Mouse (Mus musculus) testis, adult 2 months (tissue): ENCODE measurements at regions not wholly inside any gene's neighbourhood (a gene's known extent, or its start where the extent isn't known, plus 50 kb on each side); places are given as distances from the start of the nearest gene placed in this dataset.
A peak's percentile ranks its signal among the peaks of the same experiment; 100 is the strongest.

Experiments used
- H3K27ac ChIP-seq: fragments of 200-500 bp; 2 replicates; pipeline ENCODE4 v1.5.1; 2012; ENCODE audit warnings: low read depth, low read length; ENCODE audit not compliant: control insufficient read depth, insufficient read depth
- H3K27me3 ChIP-seq: fragments of 200-500 bp; 2 replicates; pipeline ENCODE4 v1.6.1; 2012; ENCODE audit warnings: mild to moderate bottlenecking, low read length, moderate library complexity; ENCODE audit not compliant: control insufficient read depth, insufficient read depth
- H3K36me3 ChIP-seq: fragments of 200-500 bp; 2 replicates; pipeline ENCODE4 v1.6.1; 2012; ENCODE audit warnings: mild to moderate bottlenecking, low read length; ENCODE audit not compliant: control insufficient read depth, insufficient read depth
- H3K4me1 ChIP-seq: fragments of 200-500 bp; 2 replicates; pipeline ENCODE4 v1.6.1; 2012; ENCODE audit warnings: low read length; ENCODE audit not compliant: control insufficient read depth, insufficient read depth
- H3K4me3 ChIP-seq: fragments of 200-500 bp; 2 replicates; pipeline ENCODE4 v1.5.1; 2012; ENCODE audit warnings: low read depth, mild to moderate bottlenecking, low read length, moderate library complexity, mixed read lengths; ENCODE audit not compliant: control insufficient read depth
- CTCF ChIP-seq: fragments of 200-500 bp; IDR thresholded peaks from 2 replicates; pipeline ENCODE4 v1.5.1; 2012; ENCODE audit warnings: low read depth, mild to moderate bottlenecking, inconsistent platforms, low read length, moderate library complexity; ENCODE audit not compliant: control insufficient read depth, insufficient read depth, insufficient replicate concordance
- POLR2A ChIP-seq: fragments of 200-500 bp; IDR thresholded peaks from 2 replicates; pipeline ENCODE4 v1.6.1; 2012; ENCODE audit warnings: low read depth, mild to moderate bottlenecking, inconsistent platforms, low read length, moderate library complexity; ENCODE audit not compliant: control insufficient read depth

DNA sequence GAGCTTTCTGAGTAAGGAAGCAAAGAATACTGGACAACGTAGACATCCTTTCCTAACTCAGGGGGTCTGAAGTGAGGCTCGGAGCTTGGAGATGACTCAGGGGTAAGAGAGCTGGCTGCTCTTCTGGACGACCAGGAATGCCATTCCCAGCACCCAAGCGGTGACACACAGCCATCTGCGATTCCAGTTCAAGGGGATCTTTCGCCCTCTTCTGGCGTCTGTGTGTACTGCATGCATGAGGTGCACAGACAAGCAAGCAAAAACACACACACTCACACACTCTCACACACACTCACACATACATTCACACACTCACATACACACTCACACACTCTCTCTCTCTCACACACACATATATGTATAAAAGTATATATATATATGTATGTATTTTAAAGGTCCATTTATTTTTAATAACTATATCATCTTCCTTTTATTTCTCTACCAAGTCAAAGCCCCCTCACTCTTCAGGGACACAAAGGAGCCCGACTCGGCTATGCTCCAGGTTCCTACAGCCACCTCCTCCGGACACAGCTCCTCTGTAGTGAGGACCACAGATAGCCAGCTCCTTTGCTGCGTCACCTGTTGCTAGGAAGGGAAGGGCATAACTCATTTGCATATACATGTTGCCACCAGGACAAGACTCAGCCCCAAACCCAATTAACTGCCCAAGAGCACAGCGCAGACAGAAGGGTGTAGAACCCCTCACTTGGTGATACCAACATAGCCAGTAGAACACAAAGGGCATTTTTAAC lies 91.9 kb upstream of the Smad3 start:
- Histone ChIP-seq H3K36me3 (no peaks in the 10 kb centered on the region), H3K4me1 (peaks cover 7% of the 10 kb centered on the region), H3K27ac (no peak overlapping the region), H3K4me3 (peak overlapping the region; percentile 63), H3K27me3 (no peaks in the 10 kb centered on the region)
- peak; percentile 77; the same call in 1 of the 2 replicates for TF ChIP-seq CTCF
- TF ChIP-seq POLR2A: no peak

DNA sequence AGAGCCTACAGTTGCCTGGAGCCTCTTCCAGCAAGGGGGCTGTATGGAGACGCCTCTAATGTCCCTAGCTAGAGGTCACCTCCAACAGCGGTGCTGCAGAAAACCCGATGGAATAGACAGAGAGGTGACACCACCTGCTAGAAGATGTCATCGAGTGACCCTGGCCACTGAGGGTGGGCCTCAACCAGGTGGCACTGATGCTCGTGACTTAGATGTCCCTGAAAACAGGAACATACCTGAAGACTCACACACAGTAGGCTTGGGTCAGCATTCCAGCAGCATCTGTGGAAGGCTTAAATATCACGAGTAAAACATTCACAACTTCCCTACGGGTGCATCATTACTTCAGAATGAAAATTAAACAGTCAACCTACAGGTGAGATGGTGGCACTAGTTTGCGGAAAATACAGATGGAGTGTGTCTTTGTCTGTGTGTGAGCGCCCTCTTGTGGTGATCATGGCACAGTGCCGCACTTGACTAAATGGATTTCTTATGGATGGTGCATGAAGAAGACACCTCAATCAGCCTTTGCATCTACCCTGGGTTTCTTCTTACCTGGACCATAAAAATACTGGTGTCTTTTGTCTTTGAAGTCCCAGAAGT lies 86.2 kb upstream of the Smad3 start:
- no peak overlapping the region for H3K4me3 ChIP-seq
- TF ChIP-seq CTCF (peak; percentile 74; the same call in 1 of the 2 replicates), POLR2A (no peak)
- no peaks in the 10 kb centered on the region for H3K36me3 ChIP-seq

DNA sequence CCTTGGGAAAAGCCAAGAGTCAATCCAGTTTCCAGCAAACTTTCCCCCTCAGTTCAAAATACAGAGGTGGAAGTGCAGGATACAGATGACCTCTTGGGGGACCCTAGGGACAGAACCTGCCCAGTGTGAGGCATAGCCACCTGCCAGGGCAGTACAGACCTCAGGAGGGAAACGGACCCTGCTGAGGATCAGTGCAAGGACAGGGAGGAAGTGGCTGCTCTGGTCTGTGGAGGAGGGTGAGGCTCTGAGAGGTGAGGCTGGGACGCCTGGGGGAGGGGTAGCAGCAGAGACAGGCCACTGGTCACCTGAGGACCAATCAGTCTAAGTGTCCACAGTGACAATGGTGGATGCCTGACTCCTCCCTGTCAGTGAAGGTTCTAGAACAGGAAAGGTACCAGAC lies 85.6 kb upstream of the Smad3 start:
- H3K4me1 ChIP-seq: no peaks in the 10 kb centered on the region; the same call in 1 of the 2 replicates
- no peaks in the 10 kb centered on the region for H3K36me3 ChIP-seq
- TF ChIP-seq CTCF: no peak
- no peak for TF ChIP-seq POLR2A
- no peak overlapping the region for H3K4me3 ChIP-seq
- H3K27me3 ChIP-seq: no peaks in the 10 kb centered on the region
- H3K27ac ChIP-seq: no peak overlapping the region

More for the DNA sequence above, 86.2 kb upstream of the Smad3 start:
- no peaks in the 10 kb centered on the region for H3K27me3 ChIP-seq
- H3K4me1 ChIP-seq: peaks cover 2% of the 10 kb centered on the region
- no peak overlapping the region for H3K27ac ChIP-seq

DNA sequence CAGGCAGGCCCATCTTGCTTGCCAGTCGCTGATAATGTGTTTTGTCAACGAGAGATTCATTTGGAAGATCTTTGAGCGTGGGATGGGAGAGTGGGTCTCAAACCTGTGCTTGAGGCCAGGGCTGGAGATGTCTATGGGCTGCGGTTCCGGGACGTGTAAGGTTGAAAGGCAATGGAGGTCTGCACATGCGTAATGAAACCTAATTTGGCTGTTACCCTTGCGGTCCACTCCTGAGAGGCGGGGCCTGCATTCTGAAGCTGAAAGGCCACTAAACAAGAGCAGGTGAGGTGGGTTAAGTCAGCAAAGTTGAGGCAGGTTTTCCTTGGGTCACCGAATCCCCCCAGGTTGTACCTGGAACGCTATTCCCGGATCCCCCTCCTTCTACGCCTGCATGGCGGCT lies 83.3 kb upstream of the Smad3 start:
- H3K27ac ChIP-seq: no peak overlapping the region
- H3K4me3 ChIP-seq: no peak overlapping the region; the same call in 1 of the 2 replicates
- no peak for TF ChIP-seq POLR2A
- no peak for TF ChIP-seq CTCF
- no peaks in the 10 kb centered on the region for H3K27me3 ChIP-seq
- peaks cover 1% of the 10 kb centered on the region for H3K4me1 ChIP-seq
- H3K36me3 ChIP-seq: no peaks in the 10 kb centered on the region

DNA sequence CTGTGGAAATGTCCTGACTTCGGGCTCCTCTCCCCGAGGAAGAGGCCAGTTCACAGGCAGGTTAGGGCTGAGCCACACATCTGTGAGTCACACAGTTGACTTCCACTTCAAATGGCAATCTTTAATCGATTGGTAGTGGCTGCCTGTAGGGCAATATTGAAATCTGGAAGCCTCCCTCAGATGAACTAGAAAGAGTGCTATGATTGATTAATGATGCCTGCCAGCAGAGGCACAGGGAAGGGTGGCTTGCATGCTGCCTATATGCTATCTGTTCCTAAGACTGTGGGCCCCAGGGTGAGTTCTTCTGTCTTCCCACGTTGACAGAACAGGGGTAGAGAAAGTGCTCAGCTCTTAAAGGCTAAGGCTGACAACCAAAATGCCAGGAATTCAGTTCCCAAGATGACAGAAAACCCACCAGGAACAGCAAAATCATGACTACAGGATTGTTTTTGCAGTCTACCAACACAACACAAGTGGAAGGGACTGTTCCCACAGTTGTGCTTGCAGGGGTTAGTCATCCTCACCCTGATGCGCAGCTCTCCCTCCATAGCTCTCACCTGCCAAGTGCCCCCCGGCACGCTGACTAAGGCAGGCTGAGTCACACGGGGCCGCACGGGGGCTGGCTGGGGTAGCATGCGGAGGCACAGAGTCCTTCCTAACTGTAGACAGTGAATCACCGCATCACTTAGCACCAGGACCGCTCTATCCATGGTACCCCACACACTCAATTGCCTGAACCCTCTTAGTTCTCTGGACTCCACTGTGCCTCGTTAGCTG lies 81.4 kb upstream of the Smad3 start:
- TF ChIP-seq POLR2A (no peak), CTCF (no peak)
- Histone ChIP-seq H3K36me3 (no peaks in the 10 kb centered on the region), H3K4me3 (no peak overlapping the region), H3K27ac (no peak overlapping the region), H3K4me1 (peaks cover 6% of the 10 kb centered on the region), H3K27me3 (no peaks in the 10 kb centered on the region)

DNA sequence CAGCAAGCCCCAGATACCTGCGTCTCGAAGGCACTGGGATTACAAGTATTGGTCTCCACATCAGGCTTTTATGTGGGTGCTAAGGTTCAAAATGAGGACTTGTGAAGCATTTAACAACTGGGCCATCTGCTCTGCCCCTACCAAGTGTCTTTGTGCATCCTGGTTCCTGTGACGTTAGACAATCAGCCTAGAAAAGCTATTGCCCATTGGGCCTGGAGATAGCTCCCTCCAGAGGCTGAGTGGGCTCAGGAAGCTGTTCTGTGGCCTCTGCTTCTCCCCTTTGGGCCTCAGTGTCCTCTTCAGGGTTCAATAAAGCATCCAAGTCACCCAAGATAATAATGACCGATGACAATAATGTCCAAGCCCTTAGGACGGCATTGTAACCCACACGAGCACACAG lies 79.8 kb upstream of the Smad3 start:
- H3K4me3 ChIP-seq: no peak overlapping the region

More for the DNA sequence above, 79.8 kb upstream of the Smad3 start:
- H3K4me1 ChIP-seq: peaks cover 6% of the 10 kb centered on the region
- H3K36me3 ChIP-seq: no peaks in the 10 kb centered on the region
- no peak overlapping the region for H3K27ac ChIP-seq
- H3K27me3 ChIP-seq: no peaks in the 10 kb centered on the region
- TF ChIP-seq POLR2A (no peak), CTCF (no peak)
